Mouse (Mus musculus) ES-Bruce4 (cell line): ENCODE results near the gene Rbfox3.

ENCODE experiments used
- CTCF ChIP-seq: IDR thresholded peaks from one replicate; pipeline ENCODE4 v1.8.1; 2011; ENCODE audit warnings: low read depth, low read length
- POLR2A ChIP-seq: IDR thresholded peaks from one replicate; pipeline ENCODE4 v1.8.1; 2011; ENCODE audit warnings: low read length; ENCODE audit not compliant: insufficient read depth

- TF ChIP-seq POLR2A (no peak), CTCF (no peak)
Measured at GRCm38 (mm10) chr11:118453886-118454671, 457.3 kb downstream of the Rbfox3 start.
